Comparison of ENCODE assay signal across 7 mouse cellular contexts in genomic region chr10:42583902-42584435, GRCm38 (mm10). TPM values are rescaled to one million over a fixed set of nuclear protein-coding genes. Genes with fewer than 3 reads are reported as not detected.
DNase-seq lines count a peak whose midpoint lies in the region; ATAC-seq and TF ChIP-seq lines count a peak whose summit lies in the region.

No protein-coding gene starts in this region.

- peak in 1 of 2 experiments; percentile 22 for DNase-seq in left cerebral cortex, adult 2 months (ENCODE audit: extremely low spot score in 1 of 2, low spot score in 2 of 2)
- DNase-seq in left cerebral cortex, adult 9 months (ENCODE audit: low spot score in 2 of 2), result no peak
- no peak for DNase-seq in embryonic facial prominence, embryonic 11.5 days (ENCODE audit: low spot score)
- DNase-seq in frontal cortex, postnatal 14 days (ENCODE audit: low spot score in 2 of 2), result no peak

- H3K9ac ChIP-seq in embryonic facial prominence, embryonic 11.5 days (replicated peaks; ENCODE audit: low read length), result peak overlapping the region; percentile 37
- no peak overlapping the region for H3K9ac ChIP-seq in hindbrain, embryonic 16.5 days (ENCODE audit: low read depth, low read length)
- no peak overlapping the region for H3K9ac ChIP-seq in neural tube, embryonic 13.5 days

- intact Hi-C loops in left cerebral cortex, adult 2 months (cut with DNase I), result loop anchor here (2.0 to 5.0 kb wide), 3 partner anchors 51 to 278 kb away; partner anchors contain the start of gene Scml4

- no peak for ATAC-seq in embryonic facial prominence, embryonic 11.5 days (replicated peaks; ENCODE audit: insufficient number of reproducible peaks, low FRiP score, low TSS enrichment, low read depth)
- ATAC-seq in hindbrain, embryonic 16.5 days, result 0 out of 2 replicates have a peak, but pooled peaks have one; percentile 15
- ATAC-seq in neural tube, embryonic 13.5 days (ENCODE audit: low read depth), result no peak
- no peak for ATAC-seq in megakaryocyte, adult 5-6 weeks (ENCODE audit: poor library complexity, severe bottlenecking)

- H3K4me2 ChIP-seq in embryonic facial prominence, embryonic 11.5 days (ENCODE audit: low read depth, low read length), result peak overlapping the region; percentile 44
- peak overlapping the region; percentile 38 for H3K4me2 ChIP-seq in hindbrain, embryonic 16.5 days (ENCODE audit: low read length)
- H3K4me2 ChIP-seq in neural tube, embryonic 13.5 days, result peak overlapping the region; percentile 38

- WGBS in embryonic facial prominence, embryonic 11.5 days, result under 1% methylated on average over 32 of the region's 32 CpGs
- under 1% methylated on average over 31 of the region's 32 CpGs for WGBS in hindbrain, embryonic 16.5 days
- WGBS in neural tube, embryonic 13.5 days, result under 1% methylated on average over 32 of the region's 32 CpGs

- no peak for TF ChIP-seq CTCF in left cerebral cortex, adult 2 months (IDR thresholded peaks at IDR 0.05)

- H3K27ac ChIP-seq in left cerebral cortex, adult 2 months, result peak overlapping the region; percentile 53
- H3K27ac ChIP-seq in embryonic facial prominence, embryonic 11.5 days (replicated peaks; ENCODE audit: low read depth, low read length), result no peak overlapping the region
- no peak overlapping the region for H3K27ac ChIP-seq in hindbrain, embryonic 16.5 days (ENCODE audit: low read depth, low read length)
- no peak overlapping the region for H3K27ac ChIP-seq in neural tube, embryonic 13.5 days (replicated peaks)

- H3K36me3 ChIP-seq in embryonic facial prominence, embryonic 11.5 days (replicated peaks; ENCODE audit: control insufficient read depth, insufficient read depth, low read depth, low read length), result no peaks in the 10 kb centered on the region
- H3K36me3 ChIP-seq in hindbrain, embryonic 16.5 days (ENCODE audit: control insufficient read depth, insufficient read depth, low read length), result no peaks in the 10 kb centered on the region
- H3K36me3 ChIP-seq in neural tube, embryonic 13.5 days, result no peaks in the 10 kb centered on the region

- peaks cover 81% of the 10 kb centered on the region for H3K27me3 ChIP-seq in embryonic facial prominence, embryonic 11.5 days (ENCODE audit: control insufficient read depth, insufficient read depth, low read length)
- peaks cover 52% of the 10 kb centered on the region for H3K27me3 ChIP-seq in hindbrain, embryonic 16.5 days (replicated peaks; ENCODE audit: control insufficient read depth, insufficient read depth, low read length)
- H3K27me3 ChIP-seq in neural tube, embryonic 13.5 days, result peaks cover 99% of the 10 kb centered on the region

- no peaks in the 10 kb centered on the region for H3K9me3 ChIP-seq in embryonic facial prominence, embryonic 11.5 days (replicated peaks; ENCODE audit: control insufficient read depth, low read length)
- H3K9me3 ChIP-seq in hindbrain, embryonic 16.5 days (ENCODE audit: control insufficient read depth, low read length), result no peaks in the 10 kb centered on the region
- H3K9me3 ChIP-seq in neural tube, embryonic 13.5 days, result no peaks in the 10 kb centered on the region

- peak overlapping the region; percentile 47 for H3K4me3 ChIP-seq in left cerebral cortex, adult 2 months
- H3K4me3 ChIP-seq in embryonic facial prominence, embryonic 11.5 days (ENCODE audit: low read depth, low read length), result peak overlapping the region; percentile 30
- H3K4me3 ChIP-seq in hindbrain, embryonic 16.5 days (ENCODE audit: low read length), result peak overlapping the region; percentile 16
- no peak overlapping the region for H3K4me3 ChIP-seq in neural tube, embryonic 13.5 days

- H3K4me1 ChIP-seq in embryonic facial prominence, embryonic 11.5 days (ENCODE audit: control insufficient read depth, insufficient read depth, low read length), result no peaks in the 10 kb centered on the region; the same call in none of the 2 replicates
- peaks cover 2% of the 10 kb centered on the region; the same call in 1 of the 2 replicates for H3K4me1 ChIP-seq in hindbrain, embryonic 16.5 days (ENCODE audit: control insufficient read depth, insufficient read depth, low read depth, low read length)
- peaks cover 35% of the 10 kb centered on the region for H3K4me1 ChIP-seq in neural tube, embryonic 13.5 days (replicated peaks)

RNA-seq across cellular contexts. Expression of gene Ostm1, which starts 0.3 kb away (rescaled TPM):
- total RNA-seq in left cerebral cortex, adult 2 months (2021), result 10 to 100 TPM; 47.0 to 52.3 TPM
- polyA plus RNA-seq in embryonic facial prominence, embryonic 11.5 days (2014; fragmentation: Nextera tagmentation; extraction: Ambion mirVana), result 15.5 and 16.0 TPM in 2 replicates
- 36.4 and 38.4 TPM in 2 replicates for polyA plus RNA-seq in hindbrain, embryonic 16.5 days (2015; fragmentation: Nextera tagmentation; extraction: Ambion mirVana)
- 29.0 and 30.8 TPM in 2 replicates for polyA plus RNA-seq in neural tube, embryonic 13.5 days (2015; fragmentation: Nextera tagmentation; extraction: Ambion mirVana)
- 63.0 and 70.6 TPM in 2 replicates for total RNA-seq in megakaryocyte, adult 5-6 weeks (2015)
- 80.5 and 83.1 TPM in 2 replicates for total RNA-seq in megakaryocyte, adult 5-6 weeks (2017)

RNA-seq across cellular contexts. Expression of gene Nr2e1, which starts 0.5 kb away (rescaled TPM):
- total RNA-seq in left cerebral cortex, adult 2 months (2021), result 10 to 100 TPM; 10.9 to 14.1 TPM
- 8.6 and 11.8 TPM in 2 replicates for polyA plus RNA-seq in embryonic facial prominence, embryonic 11.5 days (2014; fragmentation: Nextera tagmentation; extraction: Ambion mirVana)
- polyA plus RNA-seq in hindbrain, embryonic 16.5 days (2015; fragmentation: Nextera tagmentation; extraction: Ambion mirVana), result 0.13 and 0.99 TPM in 2 replicates
- 0.33 TPM in 1 of 2 replicates, not detected in the other for polyA plus RNA-seq in neural tube, embryonic 13.5 days (2015; fragmentation: Nextera tagmentation; extraction: Ambion mirVana)
- not detected in 2 replicates for total RNA-seq in megakaryocyte, adult 5-6 weeks (2015)
- not detected in 2 replicates for total RNA-seq in megakaryocyte, adult 5-6 weeks (2017)
